Mouse (Mus musculus): ENCODE results near the gene Shroom1. TPM values are rescaled to one million over a fixed set of nuclear protein-coding genes. Genes with fewer than 3 reads are reported as not detected.
A peak's percentile ranks its signal among the peaks of the same experiment; 100 is the strongest.
"Not testable (repeated sequence)": the region's sequence is repeated elsewhere in the genome, so short reads cannot be mapped to it uniquely, and the experiment has no call there.

The Shroom1 gene
- polyA plus RNA-seq (2012; rRNA removed), result 2.3 and 3.5 TPM in 2 replicates

DNA sequence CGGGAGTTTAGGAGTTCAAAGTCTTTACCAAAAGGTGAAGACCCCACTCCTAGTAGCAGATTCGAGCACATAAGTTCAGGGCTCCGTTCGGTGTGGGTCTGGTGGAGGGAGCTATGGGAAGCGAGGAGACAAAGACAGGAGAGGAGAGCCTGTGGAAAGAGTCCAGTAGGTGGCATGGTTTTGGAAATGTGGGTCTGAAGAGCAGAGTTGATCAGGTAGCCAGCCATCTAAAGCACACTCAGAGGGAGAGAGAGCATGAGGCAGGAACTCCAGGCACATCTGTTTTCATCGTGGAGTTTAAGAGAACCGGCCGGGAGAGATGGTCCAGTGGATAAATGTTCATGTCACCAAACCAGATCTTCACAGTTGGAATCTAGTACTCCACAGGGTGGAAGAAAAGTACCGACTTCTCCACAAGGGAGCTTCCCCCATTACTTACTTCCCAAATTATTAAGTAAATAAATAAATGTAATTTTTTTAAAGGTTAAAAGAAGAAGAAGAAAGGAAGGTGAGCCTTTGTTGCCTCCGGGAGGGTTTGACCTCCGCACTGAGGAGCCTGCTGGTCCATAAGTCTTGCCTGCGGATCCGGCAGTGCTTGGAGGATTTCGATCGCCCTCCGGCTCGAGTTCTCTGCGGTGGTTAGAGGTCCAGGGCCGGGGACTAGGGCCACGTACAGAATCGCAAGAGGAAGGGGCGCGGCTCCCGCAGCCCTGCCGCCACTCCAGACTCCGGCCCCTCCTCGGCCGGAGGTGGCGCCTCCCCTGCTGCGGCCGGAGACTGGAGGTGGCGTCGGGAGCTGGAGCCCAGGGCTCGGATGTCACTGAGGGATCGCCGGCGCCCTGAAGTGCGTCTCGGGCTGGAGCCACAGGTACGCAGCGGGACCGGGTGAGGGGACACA lies at the start of gene Shroom1, which contains the start of gene Gm10447:
Gene Shroom1 (plus strand): TSS at position 732 of the 898 bp plus-strand sequence.
Gene Gm10447 (minus strand): TSS at position 637 of the 898 bp plus-strand sequence.
- 2% methylated on average over 42 of the region's 42 CpGs for WGBS
- DNase-seq (ENCODE audit: low read depth, low spot score), result peak; percentile 32

DNA sequence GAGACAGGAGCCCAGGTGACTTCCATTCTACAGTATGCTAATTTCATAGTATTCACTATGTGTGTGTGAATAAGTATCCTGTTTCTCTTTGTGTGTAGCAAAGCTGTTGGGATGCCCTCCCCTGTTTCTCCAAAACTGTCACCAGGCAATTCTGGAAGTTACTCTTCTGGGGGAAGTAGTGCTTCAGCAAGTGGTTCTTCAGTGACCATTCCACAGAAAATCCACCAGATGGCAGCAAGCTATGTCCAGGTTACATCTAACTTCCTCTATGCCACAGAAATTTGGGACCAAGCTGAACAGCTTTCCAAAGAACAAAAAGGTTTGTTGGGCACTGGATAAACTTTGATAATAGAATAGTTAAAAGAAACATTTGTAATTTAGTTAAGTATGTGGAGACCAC lies 45.3 kb upstream of the Shroom1 start:
- no peak for DNase-seq (ENCODE audit: low read depth, low spot score)

DNA sequence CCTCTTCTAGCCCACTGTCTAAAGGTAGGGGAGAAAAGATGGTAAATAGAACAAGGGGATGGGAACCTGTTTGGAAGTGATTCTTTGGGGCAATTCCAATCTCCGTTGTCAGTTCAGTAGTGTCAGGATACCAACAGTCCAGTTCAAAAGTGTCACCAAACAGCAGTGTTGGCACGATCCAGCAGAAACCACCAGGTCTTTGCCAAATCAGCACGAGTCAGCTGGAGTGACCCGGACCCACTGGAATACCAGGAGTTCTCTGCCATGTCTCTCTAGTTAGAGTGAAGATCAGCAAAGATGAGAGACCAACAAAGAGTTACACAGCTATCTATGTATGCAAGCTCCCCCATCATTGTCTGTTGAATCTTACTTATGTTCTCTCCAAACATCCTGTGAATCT lies 43.1 kb upstream of the Shroom1 start:
- 90% methylated on average over 4 of the region's 4 CpGs for whole genome bisulfite sequencing
- DNase-seq (ENCODE audit: low read depth, low spot score), result no peak

DNA sequence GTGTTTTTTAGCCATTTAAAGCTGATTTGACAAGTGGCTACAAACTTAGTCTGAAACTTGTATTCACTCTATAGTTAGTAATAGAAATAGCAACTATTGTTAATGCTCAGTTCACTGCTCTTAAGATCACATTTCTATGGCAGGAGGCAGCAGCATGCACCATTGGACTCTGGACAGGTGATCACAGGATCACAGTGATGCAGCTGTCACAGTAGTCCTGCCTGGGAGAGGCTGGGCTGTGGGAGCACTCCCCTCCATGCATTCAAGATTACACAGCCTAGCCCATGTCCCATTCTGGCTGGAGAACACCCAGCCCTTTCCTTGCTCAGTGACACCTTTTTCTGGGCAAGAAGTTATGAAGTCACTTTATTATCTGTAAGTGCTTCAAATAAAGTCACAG lies 39.0 kb upstream of the Shroom1 start:
- DNase-seq (ENCODE audit: low read depth, low spot score), result no peak

DNA sequence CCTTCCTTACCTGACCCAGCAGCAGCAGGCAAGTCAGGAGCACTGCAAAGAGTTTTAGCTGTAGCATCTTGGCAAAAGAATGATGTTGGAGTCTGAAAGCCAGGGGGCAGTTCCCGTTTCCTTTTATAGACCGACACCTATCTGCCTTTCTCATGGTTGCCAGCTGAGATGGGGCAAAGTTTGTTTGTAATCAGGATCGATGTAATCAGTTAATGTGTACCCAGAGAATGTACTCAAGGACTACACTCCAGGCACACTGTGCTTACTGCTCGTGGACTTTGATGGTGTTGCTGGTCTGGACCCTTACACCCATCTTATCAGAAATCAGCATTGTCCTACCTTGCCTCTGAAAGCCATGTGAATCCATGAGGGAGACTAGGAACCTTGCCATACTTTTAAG lies 34.0 kb upstream of the Shroom1 start, which contains the start of gene Leap2:
Gene Leap2 (minus strand): TSS at position 135 of the 400 bp plus-strand sequence.
- no peak for DNase-seq (ENCODE audit: low read depth, low spot score)
- WGBS, result 35% methylated on average over 4 of the region's 4 CpGs

DNA sequence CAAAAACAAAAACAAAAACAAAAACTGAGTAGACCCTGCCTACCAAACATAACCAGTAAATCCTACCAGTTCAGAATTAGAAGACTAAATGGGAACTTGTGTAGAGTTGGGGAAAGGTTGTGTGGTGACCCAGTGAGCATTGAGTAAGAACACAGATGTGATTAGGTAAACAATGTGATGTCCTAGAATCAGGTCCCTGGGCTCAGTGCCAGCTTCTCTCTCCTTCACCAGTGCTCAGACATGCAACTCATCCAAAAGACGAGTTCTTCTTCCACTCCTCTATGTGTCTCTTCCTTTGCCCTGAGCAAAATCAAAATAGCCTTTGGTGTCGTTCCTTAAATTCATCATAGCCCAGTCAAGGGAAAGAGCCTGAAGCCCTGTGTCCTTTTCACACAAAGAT lies 32.2 kb upstream of the Shroom1 start:
- WGBS, result 79% methylated on average over 2 of the region's 2 CpGs
- no peak for DNase-seq (ENCODE audit: low read depth, low spot score)

DNA sequence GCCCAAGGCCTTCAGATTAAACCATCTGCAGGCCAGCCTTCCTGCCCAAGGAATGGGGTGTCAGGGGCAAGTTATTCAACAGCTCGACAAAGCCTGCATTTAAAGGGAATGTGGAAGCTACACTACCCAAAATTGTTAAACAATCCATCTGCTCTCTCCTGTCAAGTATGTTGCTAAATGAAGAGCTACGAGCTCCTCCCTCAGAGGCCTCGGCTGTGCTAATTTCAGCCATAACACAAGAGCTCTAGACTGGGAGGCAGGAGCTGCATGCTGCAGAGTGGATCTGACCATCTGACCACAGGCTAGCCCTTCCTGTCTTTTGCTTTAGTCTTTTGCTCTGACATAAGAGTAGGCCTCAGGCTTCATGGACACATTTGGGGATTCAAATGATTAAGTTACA lies 31.8 kb upstream of the Shroom1 start:
- no peak for DNase-seq (ENCODE audit: low read depth, low spot score)
- WGBS, result 61% methylated on average over 3 of the region's 3 CpGs

DNA sequence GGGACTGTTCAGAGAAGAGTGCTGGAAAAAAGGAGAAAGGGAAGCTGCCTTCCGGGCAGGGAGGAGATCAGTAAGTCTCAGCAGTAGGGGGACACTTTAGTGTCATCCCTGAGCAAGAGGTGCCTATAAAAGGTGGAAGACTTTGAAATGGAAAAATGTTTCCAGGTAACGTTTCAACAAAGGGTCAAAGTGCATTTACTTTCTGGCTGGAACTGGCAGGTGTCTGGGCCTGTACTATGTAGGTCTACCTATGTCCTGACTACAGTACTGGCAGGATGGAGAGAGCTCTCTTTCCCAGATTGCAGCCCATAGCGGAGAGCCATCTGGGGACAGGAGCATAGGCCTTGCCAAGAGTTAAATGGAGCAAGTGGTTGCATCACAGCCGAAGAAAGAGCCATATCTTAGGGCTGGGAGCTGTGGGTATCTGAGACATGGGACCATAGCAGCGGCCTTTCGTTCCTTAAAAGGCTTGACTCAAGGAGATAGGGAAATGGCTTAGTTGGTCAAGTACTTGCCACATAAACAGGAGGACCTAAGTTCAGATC lies 31.2 kb upstream of the Shroom1 start:
- DNase-seq (ENCODE audit: low read depth, low spot score), result no peak
- 70% methylated on average over 6 of the region's 6 CpGs for WGBS

DNA sequence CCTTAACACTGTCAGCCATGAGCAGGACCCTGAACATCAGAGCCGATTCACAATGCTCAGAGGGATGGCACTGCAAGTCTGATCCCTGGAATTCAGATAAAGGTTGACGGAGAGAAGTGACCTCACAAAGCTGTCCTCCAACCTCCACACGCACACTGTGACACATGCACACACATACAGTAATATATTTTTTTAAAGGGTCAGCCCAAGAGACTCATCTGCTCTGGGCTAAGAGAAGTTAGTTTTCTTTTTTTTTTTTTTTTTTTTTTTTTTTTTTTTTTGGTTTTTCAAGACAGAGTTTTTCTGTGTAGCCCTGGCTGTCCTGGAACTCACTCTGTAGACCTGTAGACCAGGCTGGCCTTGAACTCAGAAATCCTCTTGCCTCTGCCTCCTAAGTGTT lies 30.1 kb upstream of the Shroom1 start:
- DNase-seq (ENCODE audit: low read depth, low spot score), result not testable (repeated sequence)
- WGBS, result 84% methylated on average over 3 of the region's 3 CpGs

DNA sequence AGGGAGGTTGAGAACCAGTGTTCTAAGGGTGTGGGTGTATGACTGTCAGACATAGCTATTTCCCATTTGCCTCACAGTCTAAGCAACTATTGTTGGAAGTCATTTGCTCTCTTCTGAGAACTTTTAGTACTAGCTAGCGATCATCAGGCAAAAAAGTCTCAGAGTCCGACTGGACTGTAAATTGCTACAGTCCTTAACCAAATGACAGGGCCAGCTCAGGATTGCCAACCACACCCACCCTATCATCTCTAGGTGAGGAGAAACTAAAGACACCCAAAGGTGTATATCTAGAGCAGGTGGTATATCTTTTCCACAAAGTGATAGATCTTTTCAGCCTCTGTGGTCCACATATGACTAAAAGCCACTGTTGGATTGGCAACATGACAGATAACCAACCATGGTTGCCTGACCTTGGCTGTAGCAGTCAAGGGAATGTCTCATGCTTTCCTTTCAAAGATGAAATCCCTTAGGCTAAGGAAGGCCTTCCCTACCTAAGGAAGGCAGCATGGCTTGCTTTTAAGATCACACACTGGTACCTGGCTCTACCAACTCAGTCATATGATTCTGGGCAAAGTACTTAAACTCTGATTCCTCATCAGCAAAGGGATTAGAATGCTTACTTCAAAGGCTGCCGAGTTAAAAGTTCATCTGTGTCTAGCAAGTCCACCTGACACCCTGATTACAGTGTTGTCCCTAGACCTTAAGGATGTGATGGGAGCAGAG lies 28.9 kb upstream of the Shroom1 start:
- WGBS, result 62% methylated on average over 3 of the region's 3 CpGs
- no peak for DNase-seq (ENCODE audit: low read depth, low spot score)

DNA sequence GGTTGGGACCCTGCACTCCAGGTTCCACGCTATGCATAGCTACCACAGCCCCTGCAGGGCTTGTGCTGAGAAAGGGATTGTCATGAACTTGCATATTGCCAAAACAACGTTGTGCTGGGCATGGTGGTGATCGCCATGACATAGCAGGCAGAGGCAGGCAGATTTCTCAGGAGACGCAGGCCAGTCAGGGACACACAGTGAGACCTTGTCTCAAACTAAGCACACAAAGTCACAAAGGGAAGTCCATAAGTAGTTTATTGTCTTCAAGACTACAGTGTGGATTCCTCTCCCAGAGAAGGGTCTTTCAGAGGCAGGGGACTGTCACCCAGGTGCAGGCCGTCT lies 28.3 kb upstream of the Shroom1 start:
- DNase-seq (ENCODE audit: low read depth, low spot score), result no peak
- 95% methylated on average over 5 of the region's 5 CpGs for WGBS

DNA sequence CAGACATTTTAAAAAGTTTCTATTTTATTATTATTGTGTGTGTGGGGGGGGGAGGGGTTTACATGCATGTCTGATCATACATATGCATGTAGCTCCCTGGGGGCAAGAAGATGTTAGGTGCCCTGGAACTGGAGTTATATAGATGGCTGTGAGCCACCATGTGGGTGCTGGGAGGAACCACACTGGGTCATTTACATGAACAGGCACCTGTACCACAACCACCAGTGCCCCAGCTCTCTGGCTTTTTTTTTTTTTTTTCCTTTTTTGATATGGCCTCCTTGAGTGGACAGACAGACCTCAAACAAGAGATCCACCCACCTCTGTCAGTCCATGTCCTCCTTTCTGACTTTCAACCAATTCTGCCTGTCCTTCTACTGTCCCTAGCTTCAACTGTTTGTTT lies 27.8 kb upstream of the Shroom1 start:
- no peak for DNase-seq (ENCODE audit: low read depth, low spot score)

DNA sequence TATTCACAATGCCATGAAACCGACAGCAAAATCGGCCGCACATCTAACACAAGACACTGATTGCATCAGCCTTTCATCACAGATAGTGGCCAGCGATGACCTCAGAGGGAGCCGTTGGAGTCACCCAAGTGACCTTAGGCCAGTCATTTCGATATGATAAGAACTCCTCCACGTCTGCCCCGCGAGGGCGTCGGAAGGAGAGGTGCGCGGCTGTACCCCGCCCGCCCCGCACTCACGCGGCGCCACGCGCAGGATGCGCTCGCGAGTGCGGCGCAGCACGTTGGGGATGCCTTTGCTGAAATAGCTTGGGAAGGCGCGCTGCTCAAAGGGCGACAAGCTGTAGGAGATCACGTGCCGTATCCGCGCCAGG lies 26.7 kb upstream of the Shroom1 start:
- under 1% methylated on average over 34 of the region's 34 CpGs for WGBS

DNA sequence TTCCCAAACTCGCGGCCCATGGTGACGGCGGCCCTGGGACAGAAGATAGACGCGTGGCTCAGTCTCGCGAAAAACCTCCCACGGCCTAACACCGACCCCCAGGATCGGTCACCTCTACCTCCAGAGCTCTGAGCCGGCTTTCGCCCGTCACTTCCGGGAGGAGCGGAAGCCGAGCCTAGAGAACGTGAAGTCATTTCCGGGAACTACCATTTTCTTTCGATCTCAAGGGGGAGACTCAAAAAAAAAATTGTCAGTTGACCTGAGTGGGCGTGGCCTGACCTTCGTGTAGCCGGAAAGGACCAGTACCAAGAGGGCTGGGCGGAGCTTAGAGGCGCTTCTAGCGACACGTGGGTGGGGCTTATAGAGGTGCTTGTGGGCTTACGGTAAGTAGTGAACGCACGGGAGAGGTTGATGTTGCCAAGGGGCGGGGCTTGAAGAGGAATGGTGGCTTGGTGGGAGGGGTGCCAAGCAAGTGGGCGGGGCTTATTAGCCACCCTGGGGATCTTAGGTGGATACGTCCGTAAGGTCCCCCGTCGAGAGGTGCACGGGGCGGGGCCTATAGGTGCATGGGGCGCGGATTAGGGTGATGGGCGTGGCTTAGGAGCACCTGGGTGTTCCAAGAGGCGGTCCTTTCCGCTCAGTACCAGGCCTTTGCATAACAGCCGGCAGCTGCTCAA lies 26.2 kb upstream of the Shroom1 start, which contains the start of the genes Uqcrq and Gdf9:
Gene Uqcrq (minus strand): TSS at position 162 of the 677 bp plus-strand sequence.
Gene Gdf9 (plus strand): TSS at position 354 of the 677 bp plus-strand sequence.
- peak; percentile 99 for DNase-seq (ENCODE audit: low read depth, low spot score)
- under 1% methylated on average over 44 of the region's 44 CpGs for WGBS

More for the DNA sequence above, 26.7 kb upstream of the Shroom1 start:
- DNase-seq (ENCODE audit: low read depth, low spot score), result no peak

DNA sequence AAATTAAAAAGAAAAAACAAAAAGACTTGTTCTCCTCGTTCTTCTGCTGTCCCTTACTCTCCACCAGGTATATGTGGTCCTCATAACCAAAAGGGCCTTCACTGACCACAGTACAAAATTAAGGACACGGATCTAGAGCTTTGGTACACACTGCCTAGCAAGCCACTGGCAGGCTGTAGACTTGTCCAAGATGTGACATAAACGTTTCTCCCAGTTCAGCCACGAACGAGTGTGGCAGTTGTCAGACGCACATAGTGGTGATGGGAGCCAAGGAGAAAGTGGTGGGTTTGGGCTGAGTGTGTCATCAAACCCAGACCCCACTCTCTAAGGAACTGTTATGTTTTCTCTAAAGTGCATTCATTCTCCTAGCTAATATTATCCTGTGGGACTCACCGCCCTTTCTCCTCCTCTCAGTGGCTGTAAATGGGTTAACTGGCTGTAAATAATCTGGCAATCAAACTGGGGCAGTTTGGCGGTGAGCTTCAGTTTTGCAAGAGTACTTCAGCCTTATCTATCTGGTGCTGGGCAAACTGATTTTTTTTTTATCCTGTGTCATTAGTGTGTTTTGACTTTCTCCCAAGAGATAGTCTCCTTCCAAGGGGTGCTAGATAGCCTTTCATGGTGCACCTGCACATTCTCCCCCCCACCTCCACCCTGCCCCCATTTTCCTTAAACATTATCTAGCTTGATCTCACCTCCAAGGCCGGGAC lies 25.5 kb upstream of the Shroom1 start:
- 5% methylated on average over 9 of the region's 9 CpGs for WGBS

DNA sequence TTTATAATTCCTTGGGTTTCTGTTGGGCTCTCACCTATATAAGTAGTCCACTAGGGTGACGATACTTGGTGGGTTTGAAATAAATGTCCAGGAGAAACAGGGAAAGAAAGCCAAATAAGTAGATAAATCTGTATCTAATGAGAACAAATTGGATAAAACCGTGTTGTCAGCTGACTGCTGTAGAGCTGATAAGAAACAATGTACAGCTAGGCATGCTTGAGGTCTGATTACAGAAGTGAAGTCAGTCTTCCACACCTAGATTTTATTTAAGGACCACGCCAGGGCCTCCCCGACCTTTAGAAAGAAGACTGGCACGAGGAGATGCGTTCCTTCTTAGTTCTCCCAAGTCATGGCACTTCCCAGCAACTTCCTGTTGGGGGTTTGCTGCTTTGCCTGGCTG lies 23.9 kb upstream of the Shroom1 start:
- WGBS, result 59% methylated on average over 6 of the region's 6 CpGs
- DNase-seq (ENCODE audit: low read depth, low spot score), result no peak

More for the DNA sequence above, 25.5 kb upstream of the Shroom1 start:
- DNase-seq (ENCODE audit: low read depth, low spot score), result no peak

DNA sequence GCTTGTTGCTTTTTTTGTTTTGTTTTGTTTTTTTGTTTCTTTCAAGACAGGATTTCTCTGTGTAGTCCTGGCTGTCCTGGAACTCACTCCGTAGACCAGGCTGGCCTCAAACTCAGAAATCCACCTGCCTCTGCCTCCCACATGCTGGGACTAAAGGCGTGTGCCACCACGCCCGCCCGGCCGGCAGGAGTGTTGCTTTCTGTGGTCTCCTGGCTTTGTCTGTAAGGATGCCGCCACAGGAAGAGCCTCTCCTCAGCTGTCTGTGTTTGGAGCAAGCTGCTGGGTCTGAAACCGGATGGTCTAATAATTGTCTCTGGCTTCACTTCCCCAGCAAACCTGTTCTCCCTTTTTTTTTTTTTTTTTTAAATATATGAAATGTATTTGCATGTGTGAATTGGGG lies 21.5 kb upstream of the Shroom1 start:
- WGBS, result 77% methylated on average over 8 of the region's 8 CpGs
- DNase-seq (ENCODE audit: low read depth, low spot score), result no peak

DNA sequence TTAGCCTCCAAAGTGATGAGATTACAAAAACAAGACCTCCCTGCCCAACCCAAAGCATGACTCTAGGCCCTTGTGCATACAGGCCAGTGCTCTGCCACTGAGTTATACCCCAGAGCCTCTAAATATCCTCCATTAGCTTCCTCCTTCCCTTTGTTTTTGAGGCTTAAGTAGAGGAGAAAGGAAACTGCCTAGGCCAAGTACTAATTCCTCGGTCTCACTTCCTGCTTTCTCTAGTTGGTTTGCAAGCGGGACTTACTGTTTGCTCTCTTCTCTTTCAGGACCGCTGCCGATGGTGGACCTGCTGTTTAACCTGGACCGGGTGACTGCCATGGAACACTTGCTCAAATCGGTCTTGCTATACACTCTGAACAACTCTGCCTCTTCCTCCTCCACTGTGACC lies 20.7 kb upstream of the Shroom1 start:
- 85% methylated on average over 6 of the region's 6 CpGs for WGBS
- no peak for DNase-seq (ENCODE audit: low read depth, low spot score)

DNA sequence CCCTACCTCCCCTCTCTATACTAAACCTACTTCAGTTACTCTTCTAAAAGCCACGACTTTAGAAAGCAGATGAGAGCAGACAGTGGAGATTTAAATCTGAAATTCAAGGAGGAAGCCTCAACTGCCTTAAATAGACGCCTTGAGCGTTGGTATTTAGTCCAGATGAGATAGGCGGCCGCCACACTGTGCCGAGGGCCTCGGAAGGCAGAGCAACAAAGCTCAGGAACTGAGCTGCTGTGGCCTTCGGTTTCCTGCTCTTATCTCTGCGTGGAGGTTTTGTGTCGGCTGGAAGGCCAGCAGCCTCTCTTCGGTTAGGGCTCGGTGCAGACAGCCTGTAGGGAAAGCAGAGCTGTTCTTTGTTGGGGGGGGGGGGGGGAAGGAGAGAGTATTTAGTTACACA lies 15.1 kb upstream of the Shroom1 start:
- WGBS, result 46% methylated on average over 12 of the region's 12 CpGs
- DNase-seq (ENCODE audit: low read depth, low spot score), result no peak

Measured in large intestine, adult 2 months (tissue).